Mouse (Mus musculus): ENCODE data around the gene Zfp811. TPM values are rescaled to one million over a fixed set of nuclear protein-coding genes. Genes with fewer than 3 reads are reported as not detected.
"Not testable (repeated sequence)": the region's sequence is repeated elsewhere in the genome, so short reads cannot be mapped to it uniquely, and the experiment has no call there.

Zfp811 gene
- polyA plus RNA-seq (2015; fragmentation: Nextera tagmentation; extraction: Ambion mirVana), result 0.88 and 0.92 TPM in 2 replicates

DNA sequence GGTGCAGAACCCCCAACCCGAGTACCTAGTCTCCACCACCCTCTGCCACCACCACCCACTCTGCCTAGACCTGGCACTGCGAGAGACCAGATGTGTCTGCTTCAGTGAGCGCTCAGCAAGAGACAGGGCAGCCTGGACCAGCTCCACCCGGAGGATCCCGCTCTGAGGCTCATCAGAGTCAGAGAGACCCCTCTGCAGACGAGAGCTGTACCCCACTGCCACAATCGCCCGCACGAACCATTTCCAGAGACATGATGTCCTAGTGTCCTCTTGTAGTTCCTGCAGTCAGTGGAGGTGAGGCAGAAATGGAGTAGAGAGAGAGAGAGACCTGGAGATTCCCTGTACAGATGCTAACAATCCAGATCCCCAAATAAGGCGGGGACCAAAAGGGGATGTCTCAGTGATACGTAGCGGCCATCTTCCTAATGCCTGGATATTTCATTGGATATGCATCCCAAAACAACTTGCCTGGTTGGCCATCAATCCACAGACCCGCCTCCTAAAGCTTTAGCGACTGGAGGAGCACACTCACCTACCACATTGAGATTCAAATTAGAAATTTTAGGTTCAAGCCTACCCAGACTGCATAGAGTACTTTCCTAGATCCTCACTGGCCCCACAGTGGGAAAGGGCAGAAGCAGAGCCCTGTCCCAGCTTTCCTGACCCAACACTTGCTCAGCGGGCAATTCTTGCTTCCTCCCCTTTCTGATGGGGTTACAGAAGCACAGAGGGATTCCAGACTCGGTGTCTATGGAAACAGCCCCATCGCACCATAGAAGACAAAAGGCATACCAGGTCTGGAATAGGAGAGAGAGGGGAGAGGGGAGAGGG is at the start of gene Zfp811:
TSS of gene Zfp811 (minus strand) at position 388 of the 831 bp plus-strand sequence.
- no peak within 1 kb of the TSS for H3K27ac ChIP-seq (ENCODE audit: low read length)

DNA sequence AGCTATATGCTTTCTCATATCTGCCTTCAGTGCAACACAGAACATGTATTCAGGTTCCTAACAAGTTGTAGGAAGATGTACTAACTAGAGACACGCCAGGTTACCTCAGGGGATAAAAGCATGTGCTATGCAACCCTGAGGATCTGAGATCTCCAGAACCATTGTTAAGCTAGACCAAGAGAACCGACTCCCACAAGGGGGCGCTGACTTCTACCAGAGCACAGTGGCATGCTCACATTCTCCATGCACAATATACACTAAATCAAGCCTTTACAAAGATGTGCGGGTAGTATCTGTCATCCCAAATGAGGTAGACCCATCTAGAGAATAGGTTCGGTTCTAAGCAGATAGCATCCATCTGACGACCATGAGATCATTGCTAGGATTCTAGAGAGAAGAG is 47.0 kb upstream of the Zfp811 start:
- H3K4me1 ChIP-seq (ENCODE audit: control insufficient read depth, insufficient read depth, low read length); H3K9ac ChIP-seq (ENCODE audit: low read length); H3K9me3 ChIP-seq (replicated peaks; ENCODE audit: control insufficient read depth, low read length); H3K36me3 ChIP-seq (ENCODE audit: control insufficient read depth, insufficient read depth); ATAC-seq (replicated peaks; ENCODE audit: extremely low read depth, insufficient read depth, low FRiP score); H3K27me3 ChIP-seq (ENCODE audit: control insufficient read depth, insufficient read depth, low read length); H3K4me2 ChIP-seq (ENCODE audit: low read depth, low read length); H3K27ac ChIP-seq (ENCODE audit: low read length); H3K4me3 ChIP-seq (ENCODE audit: low read length): not testable (repeated sequence)
- 59% methylated on average over 2 of the region's 6 CpGs for WGBS

More for the DNA sequence above, at the start of gene Zfp811:
- no peaks in the 10 kb centered on the region for H3K9me3 ChIP-seq (replicated peaks; ENCODE audit: control insufficient read depth, low read length)
- H3K9ac ChIP-seq (ENCODE audit: low read length), result peak within 1 kb of the TSS; percentile 61
- H3K4me1 ChIP-seq (ENCODE audit: control insufficient read depth, insufficient read depth, low read length), result peaks cover 9% of the 10 kb centered on the region; the same call in 1 of the 2 replicates
- H3K27me3 ChIP-seq (ENCODE audit: control insufficient read depth, insufficient read depth, low read length), result 0 out of 2 replicates have a peak, but pooled peaks cover 3% of the 10 kb centered on the region
- peak within 1 kb of the TSS; percentile 53 for H3K4me3 ChIP-seq (ENCODE audit: low read length)
- ATAC-seq (replicated peaks; ENCODE audit: extremely low read depth, insufficient read depth, low FRiP score), result 0 out of 2 replicates have a peak, but pooled peaks have one; percentile 55
- WGBS, result under 1% methylated on average over 17 of the region's 17 CpGs
- H3K36me3 ChIP-seq (ENCODE audit: control insufficient read depth, insufficient read depth), result no peaks in the 10 kb centered on the region; the same call in 1 of the 2 replicates
- H3K4me2 ChIP-seq (ENCODE audit: low read depth, low read length), result peak within 1 kb of the TSS; percentile 73

DNA sequence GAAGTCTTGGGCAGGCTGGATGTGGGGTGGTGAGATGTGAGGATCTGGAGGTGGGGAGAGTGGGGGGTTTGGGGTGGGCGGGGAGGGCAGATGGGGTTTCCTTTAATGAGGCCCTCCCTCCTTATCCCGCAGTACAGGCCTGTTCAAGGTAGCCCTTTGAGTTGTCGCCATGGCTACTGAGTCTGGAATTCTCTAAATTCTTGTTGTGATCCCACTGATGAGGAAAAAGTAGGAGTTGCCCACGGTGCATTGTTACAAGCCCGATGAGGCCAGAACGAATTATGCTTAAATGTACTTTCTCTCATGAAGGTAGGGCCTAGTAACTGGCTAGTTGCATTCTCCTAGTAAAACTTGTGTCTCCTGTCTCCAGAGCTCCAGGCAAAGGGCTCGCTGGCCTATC is 41.9 kb upstream of the Zfp811 start:
- Histone ChIP-seq H3K4me1 (ENCODE audit: control insufficient read depth, insufficient read depth, low read length) (no peaks in the 10 kb centered on the region), H3K27ac (ENCODE audit: low read length) (no peak overlapping the region), H3K4me2 (ENCODE audit: low read depth, low read length) (no peak overlapping the region), H3K9me3 (replicated peaks; ENCODE audit: control insufficient read depth, low read length) (no peaks in the 10 kb centered on the region), H3K27me3 (ENCODE audit: control insufficient read depth, insufficient read depth, low read length) (no peaks in the 10 kb centered on the region), H3K4me3 (ENCODE audit: low read length) (no peak overlapping the region), H3K36me3 (ENCODE audit: control insufficient read depth, insufficient read depth) (no peaks in the 10 kb centered on the region), H3K9ac (ENCODE audit: low read length) (no peak overlapping the region)
- WGBS, result 64% methylated on average over 7 of the region's 7 CpGs
- no peak for ATAC-seq (replicated peaks; ENCODE audit: extremely low read depth, insufficient read depth, low FRiP score)

DNA sequence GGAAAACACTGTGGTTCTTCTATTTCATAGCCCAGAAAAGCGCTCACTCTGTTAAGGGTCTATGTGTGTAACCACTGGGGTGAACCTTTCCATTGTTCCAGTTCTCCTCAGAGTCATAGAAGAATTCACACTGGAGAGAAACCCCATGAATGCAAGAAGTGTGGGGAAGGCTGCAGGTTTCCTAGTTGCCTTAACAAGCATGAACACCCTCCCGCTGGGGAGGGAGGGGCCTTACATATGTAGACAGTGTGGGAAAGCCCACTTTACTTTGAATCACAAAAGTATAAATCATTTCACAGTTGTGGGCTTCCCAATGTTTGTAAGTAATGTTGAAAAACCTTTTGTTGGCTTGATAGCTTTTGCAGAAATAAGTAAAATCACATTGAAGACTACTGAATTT is 31.7 kb upstream of the Zfp811 start:
- Histone ChIP-seq H3K27ac (ENCODE audit: low read length) (no peak overlapping the region), H3K27me3 (ENCODE audit: control insufficient read depth, insufficient read depth, low read length) (no peaks in the 10 kb centered on the region), H3K36me3 (ENCODE audit: control insufficient read depth, insufficient read depth) (no peaks in the 10 kb centered on the region), H3K4me1 (ENCODE audit: control insufficient read depth, insufficient read depth, low read length) (no peaks in the 10 kb centered on the region), H3K9ac (ENCODE audit: low read length) (no peak overlapping the region), H3K4me3 (ENCODE audit: low read length) (no peak overlapping the region), H3K4me2 (ENCODE audit: low read depth, low read length) (no peak overlapping the region), H3K9me3 (replicated peaks; ENCODE audit: control insufficient read depth, low read length) (peaks cover 4% of the 10 kb centered on the region; the same call in 1 of the 2 replicates)
- ATAC-seq (replicated peaks; ENCODE audit: extremely low read depth, insufficient read depth, low FRiP score), result no peak
- whole genome bisulfite sequencing, result 74% methylated on average over 2 of the region's 2 CpGs

DNA sequence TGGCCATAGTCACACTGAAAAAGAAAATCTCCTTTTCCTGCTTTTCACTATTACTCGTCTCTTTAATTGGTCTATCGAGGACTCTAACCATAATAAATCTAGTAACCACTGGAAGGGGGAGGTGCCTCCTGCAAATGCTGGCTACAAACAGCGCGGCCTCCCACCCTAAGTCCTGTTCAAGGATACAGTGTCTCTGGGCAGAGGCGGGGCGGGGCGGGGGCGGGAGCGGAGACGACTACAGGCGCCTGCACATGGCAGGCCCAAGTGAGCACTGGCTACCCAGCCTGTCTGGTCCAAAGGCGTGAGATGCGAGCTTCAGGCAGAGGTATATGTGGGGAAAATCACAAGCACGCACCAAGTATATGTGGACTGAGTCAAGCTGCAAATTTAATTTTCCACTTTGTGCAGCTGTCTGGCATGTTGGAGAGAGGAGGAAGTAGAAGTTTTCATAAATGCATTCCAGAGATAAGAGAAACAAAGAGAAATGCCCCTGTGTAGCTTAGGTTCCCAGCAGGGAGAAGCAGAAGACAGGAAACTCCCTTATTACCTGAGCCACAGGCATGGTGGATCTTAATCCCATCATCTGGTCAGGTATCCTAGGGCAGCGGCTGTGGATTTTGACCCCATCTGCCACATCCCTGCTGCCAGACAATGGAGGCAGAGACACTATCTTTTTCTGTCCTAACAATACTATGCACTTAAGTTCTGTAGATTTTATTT is 29.5 kb upstream of the Zfp811 start:
- ATAC-seq (replicated peaks; ENCODE audit: extremely low read depth, insufficient read depth, low FRiP score), result peak; percentile 52
- H3K27me3 ChIP-seq (ENCODE audit: control insufficient read depth, insufficient read depth, low read length), result no peaks in the 10 kb centered on the region
- H3K36me3 ChIP-seq (ENCODE audit: control insufficient read depth, insufficient read depth), result no peaks in the 10 kb centered on the region
- no peaks in the 10 kb centered on the region for H3K4me1 ChIP-seq (ENCODE audit: control insufficient read depth, insufficient read depth, low read length)
- peak overlapping the region; percentile 1; the same call in 1 of the 2 replicates for H3K4me2 ChIP-seq (ENCODE audit: low read depth, low read length)
- H3K9me3 ChIP-seq (replicated peaks; ENCODE audit: control insufficient read depth, low read length), result peaks cover 4% of the 10 kb centered on the region; the same call in 1 of the 2 replicates
- no peak overlapping the region for H3K4me3 ChIP-seq (ENCODE audit: low read length)
- H3K27ac ChIP-seq (ENCODE audit: low read length), result 0 out of 2 replicates have a peak overlapping the region, but pooled peaks have one; percentile 1
- 29% methylated on average over 15 of the region's 15 CpGs for WGBS
- H3K9ac ChIP-seq (ENCODE audit: low read length), result no peak overlapping the region

DNA sequence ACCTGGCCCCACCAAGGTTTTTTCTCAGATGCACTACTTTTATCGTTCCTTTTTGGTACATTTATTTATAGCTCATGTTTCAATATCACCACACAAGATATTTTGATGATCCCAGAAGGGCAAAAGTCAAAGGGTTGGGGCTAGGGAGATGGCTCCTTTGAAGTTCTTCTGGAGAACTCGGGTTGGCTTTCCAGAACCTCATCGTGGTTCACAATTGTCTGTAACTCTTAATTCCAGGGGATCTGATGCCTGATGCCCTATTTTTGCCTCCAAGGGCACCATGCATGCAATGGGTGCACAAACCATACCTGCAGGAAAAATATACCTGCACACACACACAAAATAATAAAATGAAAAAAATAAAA is 20.7 kb upstream of the Zfp811 start:
- Histone ChIP-seq H3K9ac (ENCODE audit: low read length) (peak overlapping the region; percentile 92), H3K4me1 (ENCODE audit: control insufficient read depth, insufficient read depth, low read length) (peaks cover 8% of the 10 kb centered on the region), H3K27me3 (ENCODE audit: control insufficient read depth, insufficient read depth, low read length) (no peaks in the 10 kb centered on the region), H3K4me2 (ENCODE audit: low read depth, low read length) (peak overlapping the region; percentile 86), H3K36me3 (ENCODE audit: control insufficient read depth, insufficient read depth) (peaks cover 10% of the 10 kb centered on the region; the same call in 1 of the 2 replicates), H3K9me3 (replicated peaks; ENCODE audit: control insufficient read depth, low read length) (no peaks in the 10 kb centered on the region), H3K4me3 (ENCODE audit: low read length) (peak overlapping the region; percentile 90), H3K27ac (ENCODE audit: low read length) (no peak overlapping the region)
- ATAC-seq (replicated peaks; ENCODE audit: extremely low read depth, insufficient read depth, low FRiP score), result no peak
- WGBS, result 37% methylated on average over 3 of the region's 3 CpGs

DNA sequence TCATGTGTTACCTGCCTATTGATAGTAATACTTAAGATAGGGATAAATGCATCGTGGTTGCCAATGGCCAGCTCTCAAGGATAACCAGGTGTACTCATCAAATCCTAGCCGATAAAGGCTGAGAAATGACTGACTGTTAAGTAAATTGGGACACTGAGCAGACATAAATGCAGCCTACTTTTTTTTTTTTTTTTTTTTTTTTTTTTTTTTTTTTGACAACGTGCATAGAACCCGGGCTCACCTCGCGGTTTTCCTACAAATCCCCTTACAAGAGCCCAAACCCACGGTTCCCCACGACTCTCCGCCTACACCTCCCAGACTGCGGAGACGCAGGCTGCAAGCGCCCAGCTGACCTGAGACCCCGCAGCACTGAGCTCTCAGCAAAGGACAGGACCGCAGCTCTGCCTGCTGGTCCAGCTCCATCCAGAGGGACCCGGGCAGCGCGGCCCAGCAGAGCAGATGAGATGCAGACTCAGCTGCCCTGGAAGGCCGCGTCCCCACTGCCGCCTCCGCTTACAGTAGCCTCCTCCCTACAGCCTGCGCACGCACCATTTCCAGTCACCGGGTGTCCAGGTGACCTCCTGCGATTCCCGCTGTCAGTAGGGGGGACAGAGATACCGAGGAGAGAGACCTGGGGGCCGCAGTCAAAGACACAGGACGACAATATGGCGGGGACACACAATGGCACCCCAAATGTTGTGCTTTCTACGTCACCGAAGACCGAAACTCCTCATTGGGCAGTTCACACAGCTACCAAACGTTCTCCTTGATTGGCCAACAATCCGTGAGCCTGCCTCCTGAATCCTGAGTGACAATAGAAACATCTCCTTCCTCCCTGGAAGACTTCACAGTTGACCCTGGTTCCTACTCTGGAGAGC is 20.0 kb upstream of the Zfp811 start, which contains the start of gene Zfp799:
TSS of gene Zfp799 (minus strand) at position 722 of the 878 bp plus-strand sequence.
- H3K4me3 ChIP-seq (ENCODE audit: low read length), result peak within 1 kb of the TSS; percentile 90
- no peaks in the 10 kb centered on the region for H3K27me3 ChIP-seq (ENCODE audit: control insufficient read depth, insufficient read depth, low read length)
- H3K4me2 ChIP-seq (ENCODE audit: low read depth, low read length), result peak within 1 kb of the TSS; percentile 86
- H3K9ac ChIP-seq (ENCODE audit: low read length), result peak within 1 kb of the TSS; percentile 92
- peak within 1 kb of the TSS; percentile 72 for H3K27ac ChIP-seq (ENCODE audit: low read length)
- peak; percentile 99 for ATAC-seq (replicated peaks; ENCODE audit: extremely low read depth, insufficient read depth, low FRiP score)
- 1% methylated on average over 35 of the region's 35 CpGs for WGBS
- H3K36me3 ChIP-seq (ENCODE audit: control insufficient read depth, insufficient read depth), result peaks cover 13% of the 10 kb centered on the region
- H3K4me1 ChIP-seq (ENCODE audit: control insufficient read depth, insufficient read depth, low read length), result peaks cover 8% of the 10 kb centered on the region
- no peaks in the 10 kb centered on the region for H3K9me3 ChIP-seq (replicated peaks; ENCODE audit: control insufficient read depth, low read length)

DNA sequence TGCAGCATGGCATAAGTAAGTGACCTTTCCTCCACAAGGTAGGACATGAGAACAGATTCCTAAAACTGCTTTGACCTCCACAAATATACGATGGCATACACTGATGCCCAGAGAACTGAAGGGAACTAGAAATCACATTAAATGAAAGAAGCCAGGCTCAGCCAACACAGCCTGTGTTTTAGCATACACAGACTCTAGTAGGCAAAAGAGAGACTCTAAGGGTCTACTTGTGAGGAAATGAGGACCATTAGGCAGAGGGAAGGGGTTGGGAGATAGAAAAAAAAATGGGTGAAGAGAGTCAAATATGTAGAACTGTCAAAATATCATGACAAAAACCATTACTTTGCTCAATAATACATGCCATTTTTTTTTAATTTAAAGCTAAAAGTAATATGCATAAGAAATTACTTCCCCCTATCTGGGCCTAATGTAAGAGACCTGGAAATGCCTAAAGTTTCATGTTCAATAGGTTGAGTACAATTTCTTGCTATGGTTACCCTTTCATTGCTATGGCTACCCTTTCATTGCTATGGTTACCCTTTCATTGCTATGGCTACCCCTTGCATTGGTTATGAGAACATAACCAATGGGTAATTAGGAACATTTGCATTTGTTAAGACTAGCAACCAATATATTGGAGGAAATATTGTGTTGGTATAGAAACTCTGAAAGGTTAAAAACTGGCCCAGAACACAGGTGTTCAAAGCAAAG is 6.5 kb upstream of the Zfp811 start:
- WGBS, result 91% methylated on average over 1 of the region's 1 CpGs
- Histone ChIP-seq H3K4me2 (ENCODE audit: low read depth, low read length) (no peak overlapping the region), H3K9ac (ENCODE audit: low read length) (no peak overlapping the region), H3K27ac (ENCODE audit: low read length) (no peak overlapping the region), H3K4me3 (ENCODE audit: low read length) (no peak overlapping the region), H3K27me3 (ENCODE audit: control insufficient read depth, insufficient read depth, low read length) (no peaks in the 10 kb centered on the region), H3K36me3 (ENCODE audit: control insufficient read depth, insufficient read depth) (peaks cover 30% of the 10 kb centered on the region), H3K9me3 (replicated peaks; ENCODE audit: control insufficient read depth, low read length) (no peaks in the 10 kb centered on the region), H3K4me1 (ENCODE audit: control insufficient read depth, insufficient read depth, low read length) (no peaks in the 10 kb centered on the region)
- ATAC-seq (replicated peaks; ENCODE audit: extremely low read depth, insufficient read depth, low FRiP score), result no peak
